Mouse (Mus musculus) heart, adult 2 months (tissue): ENCODE data around the gene Fkbp6.

Experiments
- CTCF ChIP-seq: fragments of 200-600 bp; IDR thresholded peaks from 2 replicates; pipeline ENCODE4 v1.8.1; 2022; ENCODE audit warnings: antibody characterized with exemption, mild to moderate bottlenecking, moderate library complexity
- EP300 ChIP-seq: fragments of 200-500 bp; IDR thresholded peaks from 2 replicates; pipeline ENCODE4 v1.6.1; 2011; ENCODE audit warnings: low read depth, low read length, control low read depth; ENCODE audit not compliant: insufficient read depth
- POLR2A ChIP-seq: fragments of 200-500 bp; IDR thresholded peaks from 2 replicates; pipeline ENCODE4 v1.6.1; 2011; ENCODE audit warnings: mild to moderate bottlenecking, low read depth, low read length, control low read depth; ENCODE audit not compliant: insufficient read depth

GRCm38 (mm10) chr5:135373601-135374000 lies 23.8 kb upstream of the Fkbp6 start:
- TF ChIP-seq CTCF (peak; percentile 38), EP300 (no peak), POLR2A (no peak)
